Mouse (Mus musculus): ENCODE data around the gene Xpa. TPM values are rescaled to one million over a fixed set of nuclear protein-coding genes. Genes with fewer than 3 reads are reported as not detected.

Gene Xpa
- polyA plus RNA-seq, 1 experiment from 2014 or later: 29.2 TPM

- Histone ChIP-seq H3K36me3 (ENCODE audit: insufficient read depth, low read length) (peaks cover 26% of the 10 kb centered on the region), H3K27me3 (replicated peaks; ENCODE audit: insufficient read depth, low read length) (no peaks in the 10 kb centered on the region), H3K4me2 (replicated peaks; ENCODE audit: low read depth, low read length) (no peak overlapping the region), H3K9me3 (ENCODE audit: low read length) (no peaks in the 10 kb centered on the region), H3K9ac (replicated peaks; ENCODE audit: low read depth) (no peak overlapping the region), H3K4me3 (ENCODE audit: low read depth, low read length) (no peak overlapping the region), H3K4me1 (ENCODE audit: insufficient read depth, low read depth, low read length) (no peaks in the 10 kb centered on the region), H3K27ac (ENCODE audit: low read length) (no peak overlapping the region)
- WGBS: 39% methylated on average over 8 of the region's 8 CpGs
- TF ChIP-seq EP300 (IDR thresholded peaks at IDR 0.05): no peak
- TF ChIP-seq CTCF (IDR thresholded peaks at IDR 0.05): no peak
- DNase-seq (ENCODE audit: low spot score) (peak; percentile 11), ATAC-seq (no peak)
Measured at GRCm38 (mm10) chr4:46185423-46185822, 10.7 kb downstream of the Xpa start.

GRCm38 (mm10) chr4:46182181-46182580, 13.9 kb downstream of the Xpa start:
- H3K9me3 ChIP-seq (ENCODE audit: low read length): no peaks in the 10 kb centered on the region
- peaks cover 42% of the 10 kb centered on the region for H3K36me3 ChIP-seq (ENCODE audit: insufficient read depth, low read length)
- TF ChIP-seq EP300 (IDR thresholded peaks at IDR 0.05) (no peak), CTCF (IDR thresholded peaks at IDR 0.05) (no peak)
- no peak overlapping the region for H3K4me2 ChIP-seq (replicated peaks; ENCODE audit: low read depth, low read length)
- WGBS: 86% methylated on average over 7 of the region's 7 CpGs
- H3K27ac ChIP-seq (ENCODE audit: low read length): no peak overlapping the region
- no peak for DNase-seq (ENCODE audit: low spot score)
- H3K9ac ChIP-seq (replicated peaks; ENCODE audit: low read depth): no peak overlapping the region
- H3K27me3 ChIP-seq (replicated peaks; ENCODE audit: insufficient read depth, low read length): no peaks in the 10 kb centered on the region
- H3K4me1 ChIP-seq (ENCODE audit: insufficient read depth, low read depth, low read length): no peaks in the 10 kb centered on the region
- ATAC-seq: no peak
- H3K4me3 ChIP-seq (ENCODE audit: low read depth, low read length): no peak overlapping the region

- no peaks in the 10 kb centered on the region for H3K9me3 ChIP-seq (ENCODE audit: low read length)
- no peak overlapping the region for H3K4me2 ChIP-seq (replicated peaks; ENCODE audit: low read depth, low read length)
- TF ChIP-seq EP300 (IDR thresholded peaks at IDR 0.05) (no peak), CTCF (IDR thresholded peaks at IDR 0.05) (no peak)
- H3K4me3 ChIP-seq (ENCODE audit: low read depth, low read length): no peak overlapping the region
- peaks cover 43% of the 10 kb centered on the region for H3K36me3 ChIP-seq (ENCODE audit: insufficient read depth, low read length)
- no peaks in the 10 kb centered on the region for H3K27me3 ChIP-seq (replicated peaks; ENCODE audit: insufficient read depth, low read length)
- 67% methylated on average over 6 of the region's 6 CpGs for whole genome bisulfite sequencing
- H3K9ac ChIP-seq (replicated peaks; ENCODE audit: low read depth): no peak overlapping the region
- DNase-seq (ENCODE audit: low spot score) (no peak), ATAC-seq (no peak)
- H3K4me1 ChIP-seq (ENCODE audit: insufficient read depth, low read depth, low read length): no peaks in the 10 kb centered on the region
- no peak overlapping the region for H3K27ac ChIP-seq (ENCODE audit: low read length)
Measured at GRCm38 (mm10) chr4:46181168-46181567, 14.9 kb downstream of the Xpa start.

- WGBS: 80% methylated on average over 7 of the region's 7 CpGs
- no peak for DNase-seq (ENCODE audit: low spot score)
Measured at GRCm38 (mm10) chr4:46177496-46177895, 18.6 kb downstream of the Xpa start.

GRCm38 (mm10) chr4:46177018-46177417, 19.1 kb downstream of the Xpa start:
- H3K27me3 ChIP-seq (replicated peaks; ENCODE audit: insufficient read depth, low read length): no peaks in the 10 kb centered on the region
- no peak overlapping the region for H3K27ac ChIP-seq (ENCODE audit: low read length)
- no peak overlapping the region for H3K4me3 ChIP-seq (ENCODE audit: low read depth, low read length)
- no peaks in the 10 kb centered on the region for H3K4me1 ChIP-seq (ENCODE audit: insufficient read depth, low read depth, low read length)
- 81% methylated on average over 5 of the region's 5 CpGs for WGBS
- ATAC-seq: no peak
- TF ChIP-seq CTCF (IDR thresholded peaks at IDR 0.05) (no peak), EP300 (IDR thresholded peaks at IDR 0.05) (no peak)
- no peak overlapping the region for H3K4me2 ChIP-seq (replicated peaks; ENCODE audit: low read depth, low read length)
- peaks cover 59% of the 10 kb centered on the region for H3K36me3 ChIP-seq (ENCODE audit: insufficient read depth, low read length)
- H3K9ac ChIP-seq (replicated peaks; ENCODE audit: low read depth): no peak overlapping the region
- H3K9me3 ChIP-seq (ENCODE audit: low read length): no peaks in the 10 kb centered on the region
- DNase-seq (ENCODE audit: low spot score): no peak

More at GRCm38 (mm10) chr4:46177496-46177895, 18.6 kb downstream of the Xpa start:
- Histone ChIP-seq H3K9ac (replicated peaks; ENCODE audit: low read depth) (no peak overlapping the region), H3K27ac (ENCODE audit: low read length) (no peak overlapping the region), H3K36me3 (ENCODE audit: insufficient read depth, low read length) (peaks cover 59% of the 10 kb centered on the region), H3K27me3 (replicated peaks; ENCODE audit: insufficient read depth, low read length) (no peaks in the 10 kb centered on the region), H3K9me3 (ENCODE audit: low read length) (no peaks in the 10 kb centered on the region), H3K4me3 (ENCODE audit: low read depth, low read length) (no peak overlapping the region), H3K4me2 (replicated peaks; ENCODE audit: low read depth, low read length) (no peak overlapping the region), H3K4me1 (ENCODE audit: insufficient read depth, low read depth, low read length) (no peaks in the 10 kb centered on the region)
- no peak for ATAC-seq
- TF ChIP-seq EP300 (IDR thresholded peaks at IDR 0.05) (no peak), CTCF (IDR thresholded peaks at IDR 0.05) (no peak)

GRCm38 (mm10) chr4:46176313-46176712, 19.8 kb downstream of the Xpa start:
- Histone ChIP-seq H3K36me3 (ENCODE audit: insufficient read depth, low read length) (peaks cover 56% of the 10 kb centered on the region), H3K27me3 (replicated peaks; ENCODE audit: insufficient read depth, low read length) (no peaks in the 10 kb centered on the region), H3K9ac (replicated peaks; ENCODE audit: low read depth) (no peak overlapping the region), H3K4me2 (replicated peaks; ENCODE audit: low read depth, low read length) (no peak overlapping the region), H3K4me1 (ENCODE audit: insufficient read depth, low read depth, low read length) (no peaks in the 10 kb centered on the region), H3K27ac (ENCODE audit: low read length) (no peak overlapping the region), H3K4me3 (ENCODE audit: low read depth, low read length) (no peak overlapping the region), H3K9me3 (ENCODE audit: low read length) (no peaks in the 10 kb centered on the region)
- ATAC-seq (no peak), DNase-seq (ENCODE audit: low spot score) (no peak)
- TF ChIP-seq EP300 (IDR thresholded peaks at IDR 0.05): no peak
- TF ChIP-seq CTCF (IDR thresholded peaks at IDR 0.05): peak; percentile 38; the same call in 1 of the 2 replicates
- WGBS: 78% methylated on average over 4 of the region's 4 CpGs

GRCm38 (mm10) chr4:46171761-46172160, 24.4 kb downstream of the Xpa start:
- H3K4me3 ChIP-seq (ENCODE audit: low read depth, low read length): no peak overlapping the region
- TF ChIP-seq CTCF (IDR thresholded peaks at IDR 0.05) (no peak), EP300 (IDR thresholded peaks at IDR 0.05) (no peak)
- no peak for DNase-seq (ENCODE audit: low spot score)
- no peak overlapping the region for H3K9ac ChIP-seq (replicated peaks; ENCODE audit: low read depth)
- no peak for ATAC-seq
- H3K36me3 ChIP-seq (ENCODE audit: insufficient read depth, low read length): peaks cover 72% of the 10 kb centered on the region
- H3K27ac ChIP-seq (ENCODE audit: low read length): no peak overlapping the region
- H3K4me2 ChIP-seq (replicated peaks; ENCODE audit: low read depth, low read length): no peak overlapping the region
- WGBS: 44% methylated on average over 7 of the region's 7 CpGs
- no peaks in the 10 kb centered on the region for H3K4me1 ChIP-seq (ENCODE audit: insufficient read depth, low read depth, low read length)
- no peaks in the 10 kb centered on the region for H3K9me3 ChIP-seq (ENCODE audit: low read length)
- H3K27me3 ChIP-seq (replicated peaks; ENCODE audit: insufficient read depth, low read length): no peaks in the 10 kb centered on the region

Measured in lung, postnatal 0 days (tissue).